Mouse (Mus musculus) cerebellum, adult 2 months (tissue): Measurements from ENCODE around the gene Gtdc1.

ENCODE experiments used
- CTCF ChIP-seq: fragments of 200-500 bp; IDR thresholded peaks from 2 replicates; pipeline ENCODE4 v1.5.1; 2011; ENCODE audit warnings: low read depth, mild to moderate bottlenecking, control low read depth, low read length, moderate library complexity, borderline replicate concordance; ENCODE audit not compliant: insufficient read depth
- POLR2A ChIP-seq: fragments of 200-500 bp; IDR thresholded peaks from 2 replicates; pipeline ENCODE4 v1.6.1; 2011; ENCODE audit warnings: low read length, control low read depth, borderline replicate concordance; ENCODE audit not compliant: insufficient read depth

DNA sequence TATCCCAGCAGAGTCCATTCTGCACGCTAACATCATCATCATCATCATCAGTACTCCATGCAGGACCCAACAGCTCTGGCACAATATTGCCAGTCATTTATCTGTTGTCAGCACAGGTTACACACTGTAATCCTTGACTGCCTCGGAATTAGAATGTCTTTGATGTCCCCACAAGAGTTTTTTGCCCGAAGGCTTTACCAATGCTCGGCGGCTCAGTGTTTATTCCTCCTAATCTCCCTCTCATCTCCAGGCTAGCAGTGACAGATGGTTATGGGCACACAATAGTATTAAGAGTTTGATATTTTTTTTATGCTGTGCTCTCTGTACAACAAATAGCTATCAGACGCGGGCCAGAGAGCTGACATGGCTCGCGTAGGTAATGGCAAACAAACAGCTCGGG, 294.9 kb downstream of the Gtdc1 start:
- TF ChIP-seq CTCF (no peak), POLR2A (no peak)
